Mouse (Mus musculus): ENCODE results near the gene Snx9. TPM values are rescaled to one million over a fixed set of nuclear protein-coding genes. Genes with fewer than 3 reads are reported as not detected.

The Snx9 gene
- polyA plus RNA-seq, 1 experiment: 66.3 TPM

- no peak overlapping the region for H3K4me3 ChIP-seq (ENCODE audit: low read depth, low read length)
- peaks cover 17% of the 10 kb centered on the region for H3K36me3 ChIP-seq (ENCODE audit: control insufficient read depth, insufficient read depth, low read length)
- no peak for TF ChIP-seq POLR2A (IDR thresholded peaks at IDR 0.05; ENCODE audit: low read depth, low read length)
- peak; percentile 97 for TF ChIP-seq CTCF (IDR thresholded peaks at IDR 0.05; ENCODE audit: extremely low read depth, insufficient read length, insufficient replicate concordance, low read depth, low read length)
- WGBS: 29% methylated on average over 8 of the region's 8 CpGs
- no peaks in the 10 kb centered on the region for H3K27me3 ChIP-seq (ENCODE audit: control insufficient read depth, insufficient read depth, low read length)
- peaks cover 33% of the 10 kb centered on the region for H3K4me1 ChIP-seq (ENCODE audit: control insufficient read depth, insufficient read depth, insufficient read length, low read length)
- no peak overlapping the region for H3K27ac ChIP-seq (ENCODE audit: insufficient read depth, low read depth, low read length)
Measured at GRCm38 (mm10) chr17:5890429-5890828, 49.3 kb downstream of the Snx9 start.

DNA sequence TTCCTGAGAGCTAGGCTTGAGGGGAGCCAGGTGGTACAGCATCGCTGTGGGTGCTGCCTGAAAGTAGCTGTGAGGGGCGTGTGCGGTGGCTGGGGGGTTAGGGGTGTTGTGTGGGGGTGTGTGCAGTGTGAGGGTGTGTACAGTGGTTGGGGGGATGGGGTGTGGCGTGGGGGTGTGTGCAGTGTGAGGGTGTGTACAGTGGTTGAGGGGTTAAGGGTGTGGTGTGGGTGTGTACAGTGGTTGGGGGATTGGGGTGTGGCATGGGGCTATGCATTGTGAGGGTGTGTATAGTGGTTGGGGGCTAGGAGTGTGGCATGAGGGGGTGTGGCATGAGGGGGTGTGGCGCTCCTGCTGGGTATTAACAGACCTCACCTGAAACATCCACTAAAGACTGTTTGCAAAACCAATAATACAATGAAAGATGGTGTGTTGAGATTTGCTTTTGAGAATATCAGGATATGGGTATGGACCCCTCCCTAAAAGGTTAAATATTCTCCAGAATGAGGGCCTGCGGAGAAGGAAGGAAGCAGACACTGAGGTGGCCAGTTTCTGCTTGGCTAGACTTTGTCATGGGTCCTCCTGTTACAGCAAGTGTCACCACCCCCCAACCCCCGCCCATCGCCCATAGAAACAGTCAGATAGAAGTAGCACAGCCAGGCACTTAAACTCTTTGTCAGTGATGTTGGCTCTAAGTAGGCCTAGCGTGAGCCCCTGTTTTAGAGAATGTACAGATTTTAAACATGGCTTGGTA lies 51.0 kb downstream of the Snx9 start:
- H3K27me3 ChIP-seq (ENCODE audit: control insufficient read depth, insufficient read depth, low read length): no peaks in the 10 kb centered on the region
- TF ChIP-seq CTCF (IDR thresholded peaks at IDR 0.05; ENCODE audit: extremely low read depth, insufficient read length, insufficient replicate concordance, low read depth, low read length): no peak
- no peak for TF ChIP-seq POLR2A (IDR thresholded peaks at IDR 0.05; ENCODE audit: low read depth, low read length)
- H3K27ac ChIP-seq (ENCODE audit: insufficient read depth, low read depth, low read length): peak overlapping the region; percentile 98
- H3K36me3 ChIP-seq (ENCODE audit: control insufficient read depth, insufficient read depth, low read length): peaks cover 21% of the 10 kb centered on the region
- no peak overlapping the region for H3K4me3 ChIP-seq (ENCODE audit: low read depth, low read length)
- 49% methylated on average over 9 of the region's 9 CpGs for WGBS
- peaks cover 31% of the 10 kb centered on the region for H3K4me1 ChIP-seq (ENCODE audit: control insufficient read depth, insufficient read depth, insufficient read length, low read length)

DNA sequence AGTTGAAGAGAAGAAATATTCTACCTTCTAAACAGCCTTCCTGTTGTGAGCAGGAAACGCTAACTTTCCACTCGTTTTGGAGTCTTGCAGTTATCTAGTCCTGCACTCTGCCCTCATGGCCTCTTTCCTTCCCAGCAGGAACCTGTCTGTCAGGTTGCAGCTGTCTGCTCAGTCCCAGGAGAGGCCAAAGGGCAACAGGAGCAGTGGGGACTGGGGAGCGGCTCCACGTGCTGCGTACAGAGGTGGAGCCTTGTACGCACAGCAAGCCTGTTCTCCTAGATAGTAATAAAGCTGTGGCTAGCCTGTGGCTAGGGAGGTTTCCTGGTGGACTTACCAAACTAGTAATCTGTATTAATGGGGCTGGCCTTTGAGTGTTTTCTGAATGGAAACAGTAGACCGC lies 52.0 kb downstream of the Snx9 start:
- Histone ChIP-seq H3K4me3 (ENCODE audit: low read depth, low read length) (no peak overlapping the region), H3K36me3 (ENCODE audit: control insufficient read depth, insufficient read depth, low read length) (peaks cover 21% of the 10 kb centered on the region), H3K4me1 (ENCODE audit: control insufficient read depth, insufficient read depth, insufficient read length, low read length) (peaks cover 29% of the 10 kb centered on the region), H3K27ac (ENCODE audit: insufficient read depth, low read depth, low read length) (peak overlapping the region; percentile 98), H3K27me3 (ENCODE audit: control insufficient read depth, insufficient read depth, low read length) (no peaks in the 10 kb centered on the region)
- TF ChIP-seq CTCF (IDR thresholded peaks at IDR 0.05; ENCODE audit: extremely low read depth, insufficient read length, insufficient replicate concordance, low read depth, low read length): no peak
- TF ChIP-seq POLR2A (IDR thresholded peaks at IDR 0.05; ENCODE audit: low read depth, low read length): no peak
- WGBS: 17% methylated on average over 7 of the region's 7 CpGs

- Histone ChIP-seq H3K4me1 (ENCODE audit: control insufficient read depth, insufficient read depth, insufficient read length, low read length) (peaks cover 29% of the 10 kb centered on the region), H3K4me3 (ENCODE audit: low read depth, low read length) (no peak overlapping the region), H3K27me3 (ENCODE audit: control insufficient read depth, insufficient read depth, low read length) (no peaks in the 10 kb centered on the region), H3K27ac (ENCODE audit: insufficient read depth, low read depth, low read length) (peak overlapping the region; percentile 98), H3K36me3 (ENCODE audit: control insufficient read depth, insufficient read depth, low read length) (peaks cover 21% of the 10 kb centered on the region)
- TF ChIP-seq POLR2A (IDR thresholded peaks at IDR 0.05; ENCODE audit: low read depth, low read length) (no peak), CTCF (IDR thresholded peaks at IDR 0.05; ENCODE audit: extremely low read depth, insufficient read length, insufficient replicate concordance, low read depth, low read length) (peak; percentile 32; the same call in 1 of the 2 replicates)
- WGBS: 32% methylated on average over 7 of the region's 7 CpGs
Measured at GRCm38 (mm10) chr17:5893574-5894148, 52.5 kb downstream of the Snx9 start.

GRCm38 (mm10) chr17:5896066-5896465 lies 54.9 kb downstream of the Snx9 start:
- H3K4me3 ChIP-seq (ENCODE audit: low read depth, low read length): no peak overlapping the region
- H3K27me3 ChIP-seq (ENCODE audit: control insufficient read depth, insufficient read depth, low read length): no peaks in the 10 kb centered on the region
- 33% methylated on average over 4 of the region's 4 CpGs for WGBS
- H3K4me1 ChIP-seq (ENCODE audit: control insufficient read depth, insufficient read depth, insufficient read length, low read length): peaks cover 26% of the 10 kb centered on the region
- TF ChIP-seq POLR2A (IDR thresholded peaks at IDR 0.05; ENCODE audit: low read depth, low read length): no peak
- TF ChIP-seq CTCF (IDR thresholded peaks at IDR 0.05; ENCODE audit: extremely low read depth, insufficient read length, insufficient replicate concordance, low read depth, low read length): no peak
- peaks cover 28% of the 10 kb centered on the region for H3K36me3 ChIP-seq (ENCODE audit: control insufficient read depth, insufficient read depth, low read length)
- no peak overlapping the region for H3K27ac ChIP-seq (ENCODE audit: insufficient read depth, low read depth, low read length)

DNA sequence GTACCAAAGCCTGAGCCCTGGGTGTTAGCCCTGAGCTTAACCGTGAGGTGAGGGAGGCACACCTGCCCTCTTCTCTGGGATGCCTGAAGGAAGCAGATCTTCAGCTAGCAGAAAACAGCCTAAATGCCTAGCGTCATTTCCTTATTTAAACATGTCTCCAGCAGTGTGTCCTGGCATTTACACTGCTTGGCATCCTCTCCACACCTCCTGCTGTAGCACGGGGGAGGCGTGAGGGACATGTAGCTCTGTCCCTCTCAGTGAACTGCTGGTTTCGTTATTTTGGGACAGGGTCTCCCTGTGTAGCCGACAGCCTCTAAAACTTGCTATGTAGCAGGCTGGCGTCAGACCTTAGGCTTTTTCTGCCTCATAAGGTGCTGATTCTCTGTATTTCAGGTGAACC lies 55.5 kb downstream of the Snx9 start:
- Histone ChIP-seq H3K4me1 (ENCODE audit: control insufficient read depth, insufficient read depth, insufficient read length, low read length) (peaks cover 25% of the 10 kb centered on the region), H3K27me3 (ENCODE audit: control insufficient read depth, insufficient read depth, low read length) (no peaks in the 10 kb centered on the region), H3K27ac (ENCODE audit: insufficient read depth, low read depth, low read length) (no peak overlapping the region), H3K36me3 (ENCODE audit: control insufficient read depth, insufficient read depth, low read length) (peaks cover 30% of the 10 kb centered on the region), H3K4me3 (ENCODE audit: low read depth, low read length) (no peak overlapping the region)
- 89% methylated on average over 7 of the region's 7 CpGs for WGBS
- TF ChIP-seq CTCF (IDR thresholded peaks at IDR 0.05; ENCODE audit: extremely low read depth, insufficient read length, insufficient replicate concordance, low read depth, low read length) (no peak), POLR2A (IDR thresholded peaks at IDR 0.05; ENCODE audit: low read depth, low read length) (no peak)
